Mouse (Mus musculus) liver, embryonic 14.5 days (tissue): Measurements from ENCODE around the gene Phldb3.

Experiments used
- CTCF ChIP-seq: IDR thresholded peaks from 2 replicates; pipeline ENCODE4 v1.5.1; 2016; ENCODE audit warnings: antibody characterized with exemption, low read depth, control low read depth
- EP300 ChIP-seq: IDR thresholded peaks from 2 replicates; pipeline ENCODE4 v1.6.1; 2016; ENCODE audit warnings: antibody characterized with exemption, low read depth

- no peak for TF ChIP-seq CTCF
- TF ChIP-seq EP300: no peak
Measured at GRCm38 (mm10) chr7:24561450-24561849, 49.1 kb upstream of the Phldb3 start.
